Mouse (Mus musculus) lung, postnatal 14 days (tissue): ENCODE data around the gene Ltc4s.

Experiments
- DNase-seq: peaks from one replicate; pipeline ENCODE4 v3.0.0; 2021

Ltc4s gene

GRCm38 (mm10) chr11:50238324-50238723 is at the start of gene Ltc4s:
TSS of gene Ltc4s (minus strand) at chr11:50238616.
- DNase-seq: no peak

GRCm38 (mm10) chr11:50286428-50286827 is 48.0 kb upstream of the Ltc4s start:
- no peak for DNase-seq

GRCm38 (mm10) chr11:50285696-50286095 is 47.3 kb upstream of the Ltc4s start:
- no peak for DNase-seq

- DNase-seq: no peak
These were observed 46.8 kb upstream of the Ltc4s start for GRCm38 (mm10) chr11:50285263-50285662.

- no peak for DNase-seq
These were observed 41.6 kb upstream of the Ltc4s start for GRCm38 (mm10) chr11:50280053-50280452.

GRCm38 (mm10) chr11:50279005-50279404 is 40.6 kb upstream of the Ltc4s start:
- no peak for DNase-seq

GRCm38 (mm10) chr11:50277706-50278105 is 39.3 kb upstream of the Ltc4s start:
- no peak for DNase-seq

- DNase-seq: no peak
These were observed 38.6 kb upstream of the Ltc4s start for GRCm38 (mm10) chr11:50277025-50277424.

GRCm38 (mm10) chr11:50275568-50276151 is 37.2 kb upstream of the Ltc4s start:
- DNase-seq: no peak

GRCm38 (mm10) chr11:50275077-50275476 is 36.7 kb upstream of the Ltc4s start:
- DNase-seq: no peak

- no peak for DNase-seq
These were observed 34.4 kb upstream of the Ltc4s start for GRCm38 (mm10) chr11:50272819-50273218.

- no peak for DNase-seq
These were observed 31.5 kb upstream of the Ltc4s start for GRCm38 (mm10) chr11:50269885-50270284.

- DNase-seq: peak; percentile 30
These were observed 30.7 kb upstream of the Ltc4s start for GRCm38 (mm10) chr11:50269163-50269562.

- no peak for DNase-seq
These were observed 28.6 kb upstream of the Ltc4s start for GRCm38 (mm10) chr11:50266997-50267396.

GRCm38 (mm10) chr11:50265931-50266330 is 27.5 kb upstream of the Ltc4s start:
- peak; percentile 22 for DNase-seq

GRCm38 (mm10) chr11:50263198-50263597 is 24.8 kb upstream of the Ltc4s start:
- no peak for DNase-seq

- DNase-seq: peak; percentile 35
These were observed 23.6 kb upstream of the Ltc4s start for GRCm38 (mm10) chr11:50262020-50262419.

- DNase-seq: no peak
These were observed 19.9 kb upstream of the Ltc4s start for GRCm38 (mm10) chr11:50258310-50258709.

GRCm38 (mm10) chr11:50256615-50257014 is 18.2 kb upstream of the Ltc4s start:
- DNase-seq: no peak

- DNase-seq: no peak
These were observed 15.7 kb upstream of the Ltc4s start for GRCm38 (mm10) chr11:50254010-50254580.

- DNase-seq: no peak
These were observed 15.0 kb upstream of the Ltc4s start for GRCm38 (mm10) chr11:50253393-50253792.

- DNase-seq: no peak
These were observed 14.4 kb upstream of the Ltc4s start for GRCm38 (mm10) chr11:50252684-50253265.

GRCm38 (mm10) chr11:50252166-50252565 is 13.8 kb upstream of the Ltc4s start:
- DNase-seq: no peak

- no peak for DNase-seq
These were observed 10.2 kb upstream of the Ltc4s start for GRCm38 (mm10) chr11:50248473-50249171.
